Mouse (Mus musculus) CH12.LX (cell line): ENCODE measurements around the gene Ddah1. TPM values are rescaled to one million over a fixed set of nuclear protein-coding genes. Genes with fewer than 3 reads are reported as not detected.

ENCODE experiments used
- DNase-seq: peaks from one replicate; pipeline ENCODE4 v3.0.0-alpha.2; 2013; ENCODE audit errors: extremely low read depth
- H3K27ac ChIP-seq: 2 replicates; pipeline ENCODE4 v1.5.1; 2012; ENCODE audit warnings: low read depth, mild to moderate bottlenecking, control low read depth, moderate library complexity; ENCODE audit not compliant: insufficient read depth
- H3K27me3 ChIP-seq: replicated peaks from 2 replicates; pipeline ENCODE3; 2012; ENCODE audit warnings: inconsistent platforms
- H3K36me3 ChIP-seq, 2 experiments: replicated peaks in 1 of 2; 2 replicates each; pipeline versions ENCODE3 to v1.6.1; 2012; ENCODE audit warnings: inconsistent platforms in 1 of 2, low read length in 1 of 2, mild to moderate bottlenecking in 1 of 2, mixed read lengths in 1 of 2, moderate library complexity in 1 of 2; ENCODE audit not compliant: control insufficient read depth in 1 of 2, insufficient read depth in 1 of 2
- H3K4me1 ChIP-seq, 2 experiments: 2 replicates each; pipeline ENCODE4 v1.6.1; 2012; ENCODE audit warnings: inconsistent platforms in 1 of 2, moderate library complexity in 1 of 2; ENCODE audit not compliant: insufficient read depth in 2 of 2, control insufficient read depth in 1 of 2
- H3K4me2 ChIP-seq: 2 replicates; pipeline ENCODE4 v1.6.1; 2012; ENCODE audit warnings: low read depth, mild to moderate bottlenecking, control low read depth; ENCODE audit not compliant: poor library complexity, insufficient read depth, severe bottlenecking
- H3K4me3 ChIP-seq, 3 experiments: fragments of 150-350 bp in 1 of 3; sonication (generic) in 1 of 3; replicated peaks in 1 of 3; 2 replicates each; pipeline versions ENCODE3 to v1.5.1; 2011 to 2012; ENCODE audit warnings: low read depth in 2 of 3, low read length in 2 of 3, mild to moderate bottlenecking in 2 of 3, moderate library complexity in 2 of 3, control low read depth in 1 of 3, improper control_type of control experiment in 1 of 3, inconsistent platforms in 1 of 3, mixed read lengths in 1 of 3; ENCODE audit not compliant: poor library complexity in 1 of 3
- H3K79me2 ChIP-seq: replicated peaks from 2 replicates; pipeline ENCODE4 v1.6.1; 2012; ENCODE audit warnings: mild to moderate bottlenecking, moderate library complexity; ENCODE audit not compliant: control insufficient read depth, poor library complexity, insufficient read depth, severe bottlenecking; ENCODE audit errors: extremely low read depth
- H3K9ac ChIP-seq: 2 replicates; pipeline ENCODE4 v1.6.1; 2012; ENCODE audit warnings: low read depth, mild to moderate bottlenecking, control low read depth, moderate library complexity; ENCODE audit not compliant: insufficient read depth
- H3K9me3 ChIP-seq: replicated peaks from 2 replicates; pipeline ENCODE3; 2012; ENCODE audit warnings: low read length, inconsistent platforms, mixed read lengths
- BHLHE40 ChIP-seq: IDR thresholded peaks from 2 replicates; pipeline ENCODE4 v1.6.1; 2011; ENCODE audit warnings: mild to moderate bottlenecking, low read depth, low read length, improper control_type of control experiment
- CHD2 ChIP-seq: IDR thresholded peaks from 2 replicates; pipeline ENCODE4 v1.6.1; 2011; ENCODE audit warnings: low read length, improper control_type of control experiment
- ELF1 ChIP-seq: IDR thresholded peaks from 2 replicates; pipeline ENCODE4 v1.6.1; 2014; ENCODE audit warnings: low read depth, mild to moderate bottlenecking, inconsistent platforms, low read length, improper control_type of control experiment
- EP300 ChIP-seq: IDR thresholded peaks from 2 replicates; pipeline ENCODE4 v1.6.1; 2011; ENCODE audit warnings: low read length, improper control_type of control experiment
- ETS1 ChIP-seq: conservative IDR thresholded peaks from 2 replicates; pipeline ENCODE4 v1.6.1; 2012; ENCODE audit warnings: low read depth, mild to moderate bottlenecking, inconsistent platforms, low read length, improper control_type of control experiment, moderate library complexity
- HCFC1 ChIP-seq: IDR thresholded peaks from 2 replicates; pipeline ENCODE4 v1.6.1; 2012; ENCODE audit warnings: low read depth, mild to moderate bottlenecking, inconsistent platforms, low read length, improper control_type of control experiment
- IRF4 ChIP-seq: IDR thresholded peaks from 2 replicates; pipeline ENCODE4 v1.6.1; 2014; ENCODE audit warnings: low read depth, mild to moderate bottlenecking, inconsistent platforms, low read length, improper control_type of control experiment
- JUN ChIP-seq: IDR thresholded peaks from 2 replicates; pipeline ENCODE4 v1.6.1; 2011; ENCODE audit warnings: low read depth, mild to moderate bottlenecking, low read length, improper control_type of control experiment, moderate library complexity; ENCODE audit not compliant: insufficient read depth
- MAFK ChIP-seq: IDR thresholded peaks from 2 replicates; pipeline ENCODE4 v1.6.1; 2011; ENCODE audit warnings: low read length, improper control_type of control experiment; ENCODE audit not compliant: insufficient replicate concordance
- MEF2A ChIP-seq: IDR thresholded peaks from 2 replicates; pipeline ENCODE4 v1.6.1; 2014; ENCODE audit warnings: low read depth, mild to moderate bottlenecking, inconsistent platforms, low read length, improper control_type of control experiment, borderline replicate concordance
- MYC ChIP-seq: IDR thresholded peaks from 2 replicates; pipeline ENCODE4 v1.6.1; 2011; ENCODE audit warnings: low read depth, mild to moderate bottlenecking, improper control_type of control experiment, low read length
- NELFE ChIP-seq: IDR thresholded peaks from 2 replicates; pipeline ENCODE4 v1.6.1; 2011; ENCODE audit warnings: low read depth, low read length, improper control_type of control experiment
- PAX5 ChIP-seq: IDR thresholded peaks from 2 replicates; pipeline ENCODE4 v1.6.1; 2012; ENCODE audit warnings: low read length, inconsistent platforms, mixed read lengths
- POLR2AphosphoS2 ChIP-seq: IDR thresholded peaks from 2 replicates; pipeline ENCODE4 v1.6.1; 2011; ENCODE audit warnings: low read depth, low read length, improper control_type of control experiment
- RAD21 ChIP-seq: IDR thresholded peaks from 2 replicates; pipeline ENCODE4 v1.6.1; 2011; ENCODE audit warnings: low read depth, mild to moderate bottlenecking, low read length, improper control_type of control experiment, moderate library complexity
- RCOR1 ChIP-seq: conservative IDR thresholded peaks from 2 replicates; pipeline ENCODE4 v1.6.1; 2012; ENCODE audit warnings: low read depth, mild to moderate bottlenecking, inconsistent platforms, low read length, improper control_type of control experiment
- TCF12 ChIP-seq: IDR thresholded peaks from 2 replicates; pipeline ENCODE4 v1.6.1; 2014; ENCODE audit warnings: low read depth, mild to moderate bottlenecking, inconsistent platforms, low read length, improper control_type of control experiment
- UBTF ChIP-seq: IDR thresholded peaks from 2 replicates; pipeline ENCODE4 v1.6.1; 2012; ENCODE audit warnings: low read depth, mild to moderate bottlenecking, inconsistent platforms, low read length, improper control_type of control experiment, moderate library complexity
- USF2 ChIP-seq: conservative IDR thresholded peaks from 2 replicates; pipeline ENCODE4 v1.6.1; 2011; ENCODE audit warnings: low read depth, low read length, improper control_type of control experiment
- ZNF384 ChIP-seq: IDR thresholded peaks from 2 replicates; pipeline ENCODE4 v1.6.1; 2012; ENCODE audit warnings: low read depth, low read length, improper control_type of control experiment, inconsistent platforms
- dilution Hi-C: fragments of 300-500 bp; cut with MboI; formaldehyde crosslinking; loops from 2 replicates; pipeline ENCODE4 v1.14.3; 2020; ENCODE audit warnings: low sequenced_read_pairs; ENCODE audit not compliant: extremely low pct_unique_long_range_greater_than_20kb, extremely low pct_ligation_motif_present
- in situ Hi-C: fragments of 300-500 bp; cut with MboI; formaldehyde crosslinking; loops from 3 replicates; pipeline ENCODE4 v1.14.3; 2019; ENCODE audit warnings: low sequenced_read_pairs, low pct_ligation_motif_present, low pct_unique_long_range_greater_than_20kb, mixed read lengths
- polyA plus RNA-seq: library from polyadenylated mRNA; unstranded; fragments of >175 nt; gene quantifications from 2 replicates; pipeline ENCODE4 v1.2.1, GENCODE M21; 2012; ENCODE audit warnings: low read depth; ENCODE audit not compliant: insufficient read length
- total RNA-seq, 2 experiments: library from RNA; depleted of rRNA; stranded (reverse); fragments of 300-350 nt in 1 of 2; fragments of >200 nt in 1 of 2; gene quantifications; 2 replicates each; pipeline ENCODE4 v1.2.3; 2012 to 2014

The Ddah1 gene
- total and polyA plus RNA-seq, 3 experiments = not detected

DNA sequence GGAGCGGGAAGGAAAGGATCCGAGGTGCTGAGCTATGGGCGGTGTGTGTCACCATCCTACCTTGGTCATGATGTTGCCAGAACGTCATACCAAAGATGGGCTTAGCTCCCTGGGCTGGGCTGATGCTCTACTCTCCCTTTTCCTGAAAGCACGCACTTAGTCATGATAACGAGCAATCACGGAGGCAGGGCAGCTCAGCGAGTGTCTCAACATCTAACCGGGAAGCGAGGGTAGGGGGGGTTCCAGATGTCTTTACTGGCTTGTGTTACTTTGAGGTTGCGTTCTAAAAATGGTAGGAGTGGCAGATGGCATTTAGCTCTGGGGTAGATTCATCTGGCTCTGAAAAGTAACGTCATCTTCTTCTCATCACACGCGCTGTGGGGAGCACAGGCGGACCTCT is 18.5 kb downstream of the Ddah1 start:
- dilution Hi-C loops (no loop called here), in situ Hi-C loops (no loop called here)
- H3K27me3 ChIP-seq = no peaks in the 10 kb centered on the region
- H3K4me1 ChIP-seq = no peaks in the 10 kb centered on the region
- H3K4me3 ChIP-seq = no peak overlapping the region
- TF ChIP-seq MEF2A (no peak), NELFE (no peak), IRF4 (no peak), RAD21 (no peak), ETS1 (no peak), USF2 (no peak), POLR2AphosphoS2 (no peak), MYC (no peak)
- no peaks in the 10 kb centered on the region for H3K9me3 ChIP-seq
- no peaks in the 10 kb centered on the region for H3K36me3 ChIP-seq
- DNase-seq = no peak
- no peak overlapping the region for H3K27ac ChIP-seq
- no peak overlapping the region for H3K9ac ChIP-seq
- H3K4me2 ChIP-seq = no peak overlapping the region
- H3K79me2 ChIP-seq = no peaks in the 10 kb centered on the region

DNA sequence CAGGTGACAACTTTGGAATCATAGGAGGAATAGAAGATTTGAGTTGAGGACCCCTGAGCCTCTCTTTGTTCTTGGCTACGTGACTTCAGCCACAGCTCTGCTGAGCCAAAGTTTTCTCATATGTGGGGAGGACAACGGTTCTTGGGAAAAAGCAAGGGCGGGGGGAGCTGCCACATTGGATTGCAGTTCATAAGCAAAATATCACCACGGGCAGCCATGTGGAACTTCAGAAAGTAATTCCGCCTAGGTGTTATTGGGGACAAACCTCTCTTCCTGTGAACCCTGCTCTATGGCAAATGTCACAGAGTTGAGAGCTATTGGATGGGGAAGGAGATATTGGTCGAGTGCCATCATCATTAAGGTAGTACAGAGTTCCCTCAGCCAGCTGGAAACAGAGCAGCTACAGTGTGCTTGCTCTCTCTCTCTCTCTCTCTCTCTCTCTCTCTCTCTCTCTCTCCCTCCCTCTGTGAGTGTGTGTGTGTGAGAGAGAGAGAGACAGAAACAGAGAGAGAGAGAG is 20.0 kb downstream of the Ddah1 start:
- in situ Hi-C loops = no loop called here
- Histone ChIP-seq H3K4me3 (no peak overlapping the region), H3K36me3 (no peaks in the 10 kb centered on the region), H3K79me2 (no peaks in the 10 kb centered on the region), H3K4me1 (no peaks in the 10 kb centered on the region), H3K27ac (no peak overlapping the region), H3K4me2 (no peak overlapping the region), H3K9ac (no peak overlapping the region)
- dilution Hi-C loops = no loop called here
- no peak for TF ChIP-seq TCF12
- no peak for TF ChIP-seq ZNF384
- no peak for TF ChIP-seq UBTF
- TF ChIP-seq IRF4 = no peak
- no peak for TF ChIP-seq ELF1
- TF ChIP-seq BHLHE40 = no peak
- no peak for TF ChIP-seq USF2
- no peak for TF ChIP-seq RCOR1
- TF ChIP-seq ETS1 = no peak
- no peak for TF ChIP-seq MAFK
- TF ChIP-seq JUN = no peak
- no peak for TF ChIP-seq CHD2
- TF ChIP-seq PAX5 = no peak
- TF ChIP-seq EP300 = no peak
- TF ChIP-seq HCFC1 = no peak
- TF ChIP-seq, all 38 proteins: peak for 0
- DNase-seq = no peak
- Histone ChIP-seq H3K9me3 (no peaks in the 10 kb centered on the region), H3K27me3 (no peaks in the 10 kb centered on the region)
